Mouse (Mus musculus) heart, postnatal 10 days (tissue): ENCODE measurements around the gene Tmem59l. TPM values are rescaled to one million over a fixed set of nuclear protein-coding genes. Genes with fewer than 3 reads are reported as not detected.

Source experiments
- DNase-seq, 2 experiments: peaks; one replicate each; pipeline ENCODE4 v3.0.0; 2021
- intact Hi-C: fragments of 180-260 bp; cut with DNase I; formaldehyde crosslinking; loops from one replicate; pipeline ENCODE4 v1.15.1; 2025
- total RNA-seq, 2 experiments: library from RNA; stranded (reverse); gene quantifications; 2 replicates each; pipeline ENCODE4 v1.2.3; 2021

Gene Tmem59l
- total RNA-seq, 2 experiments from 2014 or later = not detected

GRCm38 (mm10) chr8:70465701-70466100, 21.5 kb downstream of the Tmem59l start:
- DNase-seq = no peak
- intact Hi-C loops = no loop called here

GRCm38 (mm10) chr8:70464162-70464561, 23.0 kb downstream of the Tmem59l start:
- DNase-seq = no peak
- intact Hi-C loops = no loop called here

- intact Hi-C loops = no loop called here
- peak in 1 of 2 experiments; percentile 48 for DNase-seq
Observed at GRCm38 (mm10) chr8:70463306-70463705, 23.9 kb downstream of the Tmem59l start.

GRCm38 (mm10) chr8:70462516-70462813, 24.7 kb downstream of the Tmem59l start:
- intact Hi-C loops = no loop called here

GRCm38 (mm10) chr8:70461765-70462515, 25.2 kb downstream of the Tmem59l start:
- intact Hi-C loops = no loop called here
- DNase-seq = no peak

More at GRCm38 (mm10) chr8:70462516-70462813, 24.7 kb downstream of the Tmem59l start:
- no peak for DNase-seq

GRCm38 (mm10) chr8:70460606-70461005, 26.6 kb downstream of the Tmem59l start:
- no peak for DNase-seq
- intact Hi-C loops = no loop called here

- no peak for DNase-seq
- intact Hi-C loops = no loop called here
Observed at GRCm38 (mm10) chr8:70460199-70460598, 27.0 kb downstream of the Tmem59l start.

- intact Hi-C loops = no loop called here
Observed at GRCm38 (mm10) chr8:70459636-70460035, 27.5 kb downstream of the Tmem59l start.

GRCm38 (mm10) chr8:70458462-70458861, 28.7 kb downstream of the Tmem59l start:
- DNase-seq = no peak
- intact Hi-C loops = no loop called here

More at GRCm38 (mm10) chr8:70459636-70460035, 27.5 kb downstream of the Tmem59l start:
- no peak for DNase-seq

GRCm38 (mm10) chr8:70457882-70458281, 29.3 kb downstream of the Tmem59l start:
- intact Hi-C loops = no loop called here
- DNase-seq = no peak

GRCm38 (mm10) chr8:70456996-70457395, 30.2 kb downstream of the Tmem59l start:
- intact Hi-C loops = no loop called here
- DNase-seq = no peak

GRCm38 (mm10) chr8:70453852-70454251, 33.3 kb downstream of the Tmem59l start:
- intact Hi-C loops = no loop called here
- peak in 1 of 2 experiments; percentile 52 for DNase-seq

GRCm38 (mm10) chr8:70452196-70452966, 34.8 kb downstream of the Tmem59l start:
- intact Hi-C loops = no loop called here
- no peak for DNase-seq

- intact Hi-C loops = no loop called here
- DNase-seq = peak in 1 of 2 experiments; percentile 56
Observed at GRCm38 (mm10) chr8:70447639-70448420, 39.3 kb downstream of the Tmem59l start.

GRCm38 (mm10) chr8:70445988-70446387, 41.2 kb downstream of the Tmem59l start:
- DNase-seq = no peak
- intact Hi-C loops = no loop called here

GRCm38 (mm10) chr8:70443326-70443725, 43.8 kb downstream of the Tmem59l start:
- DNase-seq = no peak
- intact Hi-C loops = no loop called here

GRCm38 (mm10) chr8:70441565-70441964, 45.6 kb downstream of the Tmem59l start:
- intact Hi-C loops = loop anchor here (2.0 kb wide), 1 partner anchor 29 kb away; no protein-coding TSS in a partner anchor
- no peak for DNase-seq

- intact Hi-C loops = loop anchor here (2.0 kb wide), 1 partner anchor 31 kb away; no protein-coding TSS in a partner anchor
- DNase-seq = no peak
Observed at GRCm38 (mm10) chr8:70440246-70440645, 46.9 kb downstream of the Tmem59l start.

GRCm38 (mm10) chr8:70439848-70440179, 47.3 kb downstream of the Tmem59l start:
- DNase-seq = no peak
- intact Hi-C loops = loop anchor here (2.0 kb wide), 1 partner anchor 31 kb away; no protein-coding TSS in a partner anchor

- peak; percentile 98 for DNase-seq
- intact Hi-C loops = no loop called here
Observed at GRCm38 (mm10) chr8:70439055-70439847, 47.9 kb downstream of the Tmem59l start, which contains the start of gene Crtc1. Gene Crtc1, minus strand, starts transcription at chr8:70439579.
